Mouse (Mus musculus) limb, embryonic 14.5 days (tissue): ENCODE measurements around the gene Dmrtc1a. TPM values are rescaled to one million over a fixed set of nuclear protein-coding genes. Genes with fewer than 3 reads are reported as not detected.
A peak's percentile ranks its signal among the peaks of the same experiment; 100 is the strongest.
"Not testable (repeated sequence)": the region's sequence is repeated elsewhere in the genome, so short reads cannot be mapped to it uniquely, and the experiment has no call there.

Source experiments
- ATAC-seq: fragments of 200-750 bp; cut with Nextera tagmentation; 2 replicates; pipeline ENCODE4 v1.8.0; 2017; ENCODE audit warnings: low read depth, moderate number of reproducible peaks, moderate TSS enrichment; ENCODE audit not compliant: low FRiP score
- DNase-seq: peaks from one replicate; pipeline ENCODE4 v3.0.0-alpha.2; 2015; ENCODE audit warnings: low spot score
- H3K27ac ChIP-seq: fragments of 300-500 bp; sonication (generic); replicated peaks from 2 replicates; pipeline ENCODE4 v1.5.1; 2014; ENCODE audit warnings: low read depth, mild to moderate bottlenecking, low read length, moderate library complexity, mixed read lengths
- H3K27me3 ChIP-seq: fragments of 300-500 bp; sonication (generic); 2 replicates; pipeline ENCODE4 v1.6.1; 2014; ENCODE audit warnings: low read length, mixed read lengths; ENCODE audit not compliant: control insufficient read depth, insufficient read depth
- H3K36me3 ChIP-seq: fragments of 300-500 bp; sonication (generic); 2 replicates; pipeline ENCODE4 v1.6.1; 2014; ENCODE audit warnings: mild to moderate bottlenecking, low read length, moderate library complexity, mixed read lengths; ENCODE audit not compliant: control insufficient read depth, insufficient read depth
- H3K4me1 ChIP-seq: fragments of 300-500 bp; sonication (generic); 2 replicates; pipeline ENCODE4 v1.6.1; 2014; ENCODE audit warnings: antibody characterized with exemption, low read length, mixed read lengths; ENCODE audit not compliant: control insufficient read depth, insufficient read depth
- H3K4me2 ChIP-seq: fragments of 300-500 bp; sonication (generic); replicated peaks from 2 replicates; pipeline ENCODE4 v1.6.1; 2014; ENCODE audit warnings: low read depth, mild to moderate bottlenecking, low read length, moderate library complexity; ENCODE audit not compliant: severe bottlenecking
- H3K4me3 ChIP-seq: fragments of 300-500 bp; sonication (generic); replicated peaks from 2 replicates; pipeline ENCODE4 v1.5.1; 2014; ENCODE audit warnings: low read length
- H3K9ac ChIP-seq: fragments of 300-500 bp; sonication (generic); 2 replicates; pipeline ENCODE4 v1.6.1; 2014; ENCODE audit warnings: mild to moderate bottlenecking, low read depth, low read length, moderate library complexity; ENCODE audit not compliant: severe bottlenecking
- H3K9me3 ChIP-seq: fragments of 300-500 bp; sonication (generic); 2 replicates; pipeline ENCODE4 v1.6.1; 2016; ENCODE audit warnings: low read length; ENCODE audit not compliant: control insufficient read depth
- POLR2A ChIP-seq: fragments of 200-500 bp; IDR thresholded peaks from 2 replicates; pipeline ENCODE4 v1.8.0; 2012; ENCODE audit warnings: inconsistent platforms, mild to moderate bottlenecking, moderate library complexity, borderline replicate concordance; ENCODE audit not compliant: insufficient read depth, insufficient read length; ENCODE audit errors: extremely low read depth
- WGBS: fragments of 180-500 bp; shearing (Covaris S2); extraction: QIAGEN DNeasy Blood & Tissue Kit; methylation state at CpG from one replicate; pipeline ENCODE4 v1.1.7; 2014; 5-methylcytosine and 5-hydroxymethylcytosine counted together
- polyA plus RNA-seq, 2 experiments: library from polyadenylated mRNA; depleted of rRNA in 1 of 2; stranded (reverse) in 1 of 2; unstranded in 1 of 2; fragments of >200 nt; fragmentation: Nextera tagmentation in 1 of 2; extraction: Ambion mirVana in 1 of 2; gene quantifications; 2 replicates each; pipeline versions ENCODE4 v1.2.1 to v1.2.3; 2012 to 2014

Dmrtc1a gene
- polyA plus RNA-seq, 2 experiments, result 0.55 to 0.94 TPM

- WGBS, result 50% methylated on average over 12 of the region's 12 CpGs
- peak overlapping the region; percentile 51 for H3K4me3 ChIP-seq
- H3K4me2 ChIP-seq, result peak overlapping the region; percentile 61
- ATAC-seq (no peak), DNase-seq (no peak)
- peaks cover 5% of the 10 kb centered on the region; the same call in 1 of the 2 replicates for H3K27me3 ChIP-seq
- no peaks in the 10 kb centered on the region for H3K4me1 ChIP-seq
- H3K27ac ChIP-seq, result no peak overlapping the region
- peak overlapping the region; percentile 74 for H3K9ac ChIP-seq
- no peaks in the 10 kb centered on the region for H3K9me3 ChIP-seq
- H3K36me3 ChIP-seq, result no peaks in the 10 kb centered on the region
- TF ChIP-seq POLR2A, result no peak
Observed at GRCm38 (mm10) chrX:102932992-102933570, 24.6 kb upstream of the Dmrtc1a start.

GRCm38 (mm10) chrX:102928072-102928471 is 19.6 kb upstream of the Dmrtc1a start, which contains the start of gene 1700018G05Rik:
Gene 1700018G05Rik (plus strand): TSS chrX:102928372.
- H3K4me2 ChIP-seq, H3K9ac ChIP-seq, H3K36me3 ChIP-seq, H3K9me3 ChIP-seq, H3K4me1 ChIP-seq, H3K27me3 ChIP-seq, ATAC-seq, H3K4me3 ChIP-seq, DNase-seq, H3K27ac ChIP-seq: not testable (repeated sequence)
- 86% methylated on average over 4 of the region's 6 CpGs for WGBS

- WGBS, result 30% methylated on average over 4 of the region's 4 CpGs
- peak; percentile 22 for DNase-seq
- not testable (repeated sequence) for ATAC-seq
Observed at GRCm38 (mm10) chrX:102926707-102927106, 18.2 kb upstream of the Dmrtc1a start.

GRCm38 (mm10) chrX:102914823-102915222 is 6.3 kb upstream of the Dmrtc1a start:
- H3K36me3 ChIP-seq, H3K27me3 ChIP-seq, DNase-seq, ATAC-seq, H3K4me2 ChIP-seq, H3K9ac ChIP-seq, H3K9me3 ChIP-seq, H3K4me3 ChIP-seq, H3K27ac ChIP-seq, H3K4me1 ChIP-seq: not testable (repeated sequence)
- 67% methylated on average over 1 of the region's 1 CpGs for WGBS

More at GRCm38 (mm10) chrX:102926707-102927106, 18.2 kb upstream of the Dmrtc1a start:
- H3K9me3 ChIP-seq, H3K4me2 ChIP-seq, H3K36me3 ChIP-seq, H3K9ac ChIP-seq, H3K27me3 ChIP-seq, H3K4me1 ChIP-seq, H3K27ac ChIP-seq, H3K4me3 ChIP-seq: not testable (repeated sequence)

GRCm38 (mm10) chrX:102867871-102868270 is 40.6 kb downstream of the Dmrtc1a start, which contains the start of gene 1700031F05Rik:
Gene 1700031F05Rik (minus strand): TSS chrX:102867971.
- Histone ChIP-seq H3K27me3 (no peaks in the 10 kb centered on the region), H3K9ac (no peak within 1 kb of the TSS), H3K4me1 (no peaks in the 10 kb centered on the region), H3K4me3 (no peak within 1 kb of the TSS), H3K27ac (no peak within 1 kb of the TSS), H3K4me2 (no peak within 1 kb of the TSS), H3K36me3 (no peaks in the 10 kb centered on the region), H3K9me3 (no peaks in the 10 kb centered on the region)
- no peak for DNase-seq
- no peak for ATAC-seq
- TF ChIP-seq POLR2A, result no peak
- 91% methylated on average over 5 of the region's 6 CpGs for WGBS

- H3K36me3 ChIP-seq, H3K9me3 ChIP-seq, DNase-seq, H3K4me3 ChIP-seq, H3K27ac ChIP-seq, H3K27me3 ChIP-seq, H3K4me2 ChIP-seq, H3K4me1 ChIP-seq, ATAC-seq, H3K9ac ChIP-seq: not testable (repeated sequence)
- WGBS, result no CpG with 5 or more reads among the region's 13 CpGs
Observed at GRCm38 (mm10) chrX:102854516-102854915, 54.0 kb downstream of the Dmrtc1a start, which contains the start of gene Dmrtc1c2. Gene Dmrtc1c2 (minus strand): TSS chrX:102854616.

Other genes starting within 250 kb of the Dmrtc1a start
- not detected in 2 replicates for gene Gm3880, start 221.7 kb downstream of the Dmrtc1a start, polyA plus RNA-seq (2012; rRNA removed)
- not detected in 2 replicates for gene Gm3880, start 221.7 kb downstream of the Dmrtc1a start, polyA plus RNA-seq (2014; fragmentation: Nextera tagmentation; extraction: Ambion mirVana)
- not detected in 2 replicates for gene Gm9112, start 201.1 kb downstream of the Dmrtc1a start, polyA plus RNA-seq (2012; rRNA removed)
- not detected in 2 replicates for gene Gm9112, start 201.1 kb downstream of the Dmrtc1a start, polyA plus RNA-seq (2014; fragmentation: Nextera tagmentation; extraction: Ambion mirVana)
- not detected in 2 replicates for gene Dmrtc1b, start 200.8 kb downstream of the Dmrtc1a start, polyA plus RNA-seq (2012; rRNA removed)
- gene Dmrtc1b, start 200.8 kb downstream of the Dmrtc1a start, polyA plus RNA-seq (2014; fragmentation: Nextera tagmentation; extraction: Ambion mirVana), result not detected in 2 replicates
- 0.23 TPM in 1 of 2 replicates, not detected in the other for gene Dmrtc1c1, start 105.7 kb downstream of the Dmrtc1a start, polyA plus RNA-seq (2012; rRNA removed)
- gene Dmrtc1c1, start 105.7 kb downstream of the Dmrtc1a start, polyA plus RNA-seq (2014; fragmentation: Nextera tagmentation; extraction: Ambion mirVana), result not detected in 2 replicates
- gene Dmrtc1c2, start 54.1 kb downstream of the Dmrtc1a start, polyA plus RNA-seq (2012; rRNA removed), result not detected in 2 replicates
- not detected in 2 replicates for gene Dmrtc1c2, start 54.1 kb downstream of the Dmrtc1a start, polyA plus RNA-seq (2014; fragmentation: Nextera tagmentation; extraction: Ambion mirVana)
- gene 1700031F05Rik, start 40.7 kb downstream of the Dmrtc1a start, polyA plus RNA-seq (2012; rRNA removed), result 0.08 TPM in 1 of 2 replicates, not detected in the other
- not detected in 2 replicates for gene 1700031F05Rik, start 40.7 kb downstream of the Dmrtc1a start, polyA plus RNA-seq (2014; fragmentation: Nextera tagmentation; extraction: Ambion mirVana)
- not detected in 2 replicates for gene 1700011M02Rik, start 218 bp upstream of the Dmrtc1a start, polyA plus RNA-seq (2012; rRNA removed)
- not detected in 2 replicates for gene 1700011M02Rik, start 218 bp upstream of the Dmrtc1a start, polyA plus RNA-seq (2014; fragmentation: Nextera tagmentation; extraction: Ambion mirVana)
- not detected in 2 replicates for gene 1700018G05Rik, start 19.7 kb upstream of the Dmrtc1a start, polyA plus RNA-seq (2012; rRNA removed)
- gene 1700018G05Rik, start 19.7 kb upstream of the Dmrtc1a start, polyA plus RNA-seq (2014; fragmentation: Nextera tagmentation; extraction: Ambion mirVana), result not detected in 2 replicates